Mouse (Mus musculus) layer of hippocampus, postnatal 25 days (tissue): ENCODE measurements around the gene Dscaml1. TPM values are rescaled to one million over a fixed set of nuclear protein-coding genes. Genes with fewer than 3 reads are reported as not detected.

ENCODE experiments used
- DNase-seq, 2 experiments: peaks; one replicate each; pipeline ENCODE4 v3.0.0; 2022; ENCODE audit warnings: mixed read lengths in 2 of 2, low spot score in 1 of 2; ENCODE audit errors: extremely low spot score in 1 of 2
- total RNA-seq, 2 experiments: library from RNA; stranded (reverse); gene quantifications; 2 replicates each; pipeline ENCODE4 v1.2.3; 2021

Gene Dscaml1
- total RNA-seq, 2 experiments from 2014 or later: 74.4 to 96.5 TPM

DNA sequence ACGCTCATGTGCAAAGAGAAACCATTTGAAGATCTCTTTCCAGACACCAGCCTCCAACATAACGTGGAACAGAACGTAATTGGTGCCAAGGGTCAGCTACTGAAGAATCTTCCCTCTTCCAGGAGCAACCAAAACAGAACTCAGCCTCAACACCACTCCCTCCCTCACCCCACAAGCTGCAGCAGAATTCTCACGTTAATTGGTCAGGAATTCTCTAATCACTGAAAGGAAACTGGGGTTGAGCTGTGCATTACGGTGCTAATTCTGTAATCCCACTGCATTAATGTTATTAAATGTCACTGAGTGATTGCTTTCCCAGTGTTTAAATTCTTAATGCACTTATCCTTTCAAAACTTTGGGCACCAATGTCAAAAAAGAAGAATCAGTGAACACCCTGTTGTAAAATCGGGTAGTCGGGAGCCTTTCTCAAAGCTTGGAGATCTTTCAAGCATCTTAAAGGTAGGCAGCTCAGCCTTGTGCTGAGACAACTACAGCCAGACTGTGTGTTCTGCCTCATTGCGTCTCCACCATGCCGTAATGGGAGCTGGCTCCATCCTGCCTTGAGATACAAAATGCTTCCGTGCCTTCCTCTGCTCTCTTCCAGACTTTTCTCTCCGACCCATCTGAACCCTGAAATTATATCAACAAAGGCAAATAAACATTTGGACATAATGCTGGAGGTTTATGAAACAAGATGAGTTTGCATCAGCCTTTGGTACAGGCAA, 184.1 kb downstream of the Dscaml1 start:
- DNase-seq: no peak

GRCm38 (mm10) chr9:45614616-45615015, 188.2 kb downstream of the Dscaml1 start:
- no peak for DNase-seq

DNA sequence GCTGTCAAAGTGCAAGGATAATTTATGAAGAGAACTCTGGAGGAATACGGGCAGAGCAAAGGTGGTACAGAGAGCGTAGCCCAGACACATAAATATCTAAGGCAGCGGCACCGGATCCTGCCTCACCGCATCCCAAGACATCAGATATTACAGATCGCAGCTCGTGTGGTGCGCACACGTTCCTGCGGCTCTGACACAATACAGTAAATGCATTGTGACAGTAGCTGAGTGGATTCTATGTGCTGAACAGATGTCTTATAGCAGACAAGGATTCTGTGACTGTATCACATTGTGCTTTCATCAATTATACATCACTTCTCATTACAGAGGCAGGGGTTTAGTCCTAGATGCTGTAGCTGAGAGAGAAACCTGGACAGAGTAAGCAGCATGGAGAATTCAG, 191.5 kb downstream of the Dscaml1 start:
- no peak for DNase-seq

- DNase-seq: no peak
Observed at GRCm38 (mm10) chr9:45618443-45618842, 192.0 kb downstream of the Dscaml1 start.

GRCm38 (mm10) chr9:45620049-45620448, 193.6 kb downstream of the Dscaml1 start:
- DNase-seq: no peak

GRCm38 (mm10) chr9:45620920-45621319, 194.5 kb downstream of the Dscaml1 start:
- no peak for DNase-seq

DNA sequence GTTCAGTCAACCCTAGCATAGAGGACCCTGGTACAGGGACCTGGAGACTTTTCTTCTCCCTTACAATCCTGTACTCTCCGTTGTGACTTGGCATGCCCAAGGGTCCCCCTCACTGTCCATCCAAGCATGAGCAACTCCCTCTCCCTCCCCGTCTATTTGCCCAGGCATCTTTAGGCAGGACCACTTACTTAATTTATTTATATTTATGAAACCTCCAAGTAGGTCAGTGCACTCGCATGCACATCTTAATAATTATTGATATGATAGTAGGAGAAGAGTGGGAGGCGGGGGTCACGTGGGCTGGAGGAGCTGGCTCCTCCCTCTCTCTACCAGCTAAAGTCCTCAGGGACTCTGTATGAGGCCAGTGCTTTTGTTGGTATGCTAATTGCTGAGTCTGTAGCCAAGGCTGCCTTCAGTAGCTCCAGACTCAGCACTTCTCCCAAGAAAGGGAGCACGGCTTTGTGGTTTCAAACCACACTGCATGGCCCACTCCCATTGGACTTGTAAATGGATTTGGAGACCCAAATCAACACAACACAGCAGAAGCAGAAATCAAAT, 199.5 kb downstream of the Dscaml1 start:
- no peak for DNase-seq

- no peak for DNase-seq
Observed at GRCm38 (mm10) chr9:45632520-45632919, 206.1 kb downstream of the Dscaml1 start.

- DNase-seq: no peak
Observed at GRCm38 (mm10) chr9:45633036-45633435, 206.6 kb downstream of the Dscaml1 start.

GRCm38 (mm10) chr9:45634978-45635377, 208.6 kb downstream of the Dscaml1 start:
- DNase-seq: no peak

DNA sequence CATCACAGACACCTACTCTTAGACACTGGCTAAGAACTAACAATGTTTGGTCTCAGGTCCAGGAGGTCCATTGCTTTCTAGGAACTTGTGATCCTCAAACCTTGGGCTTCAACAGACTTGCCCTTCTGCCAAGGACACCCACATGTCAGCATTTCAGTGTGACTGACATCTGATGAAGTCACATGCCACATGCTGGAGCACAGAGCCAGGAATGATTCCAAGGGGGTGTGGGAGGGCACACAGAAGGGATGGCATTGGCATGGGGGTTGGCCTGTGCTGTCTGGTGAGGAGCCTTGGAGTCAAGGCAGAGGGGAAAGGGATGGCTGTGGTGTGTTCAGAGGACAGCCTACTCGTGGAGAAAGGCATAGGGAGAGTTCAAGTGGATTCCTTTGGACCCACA, 210.9 kb downstream of the Dscaml1 start:
- no peak for DNase-seq

DNA sequence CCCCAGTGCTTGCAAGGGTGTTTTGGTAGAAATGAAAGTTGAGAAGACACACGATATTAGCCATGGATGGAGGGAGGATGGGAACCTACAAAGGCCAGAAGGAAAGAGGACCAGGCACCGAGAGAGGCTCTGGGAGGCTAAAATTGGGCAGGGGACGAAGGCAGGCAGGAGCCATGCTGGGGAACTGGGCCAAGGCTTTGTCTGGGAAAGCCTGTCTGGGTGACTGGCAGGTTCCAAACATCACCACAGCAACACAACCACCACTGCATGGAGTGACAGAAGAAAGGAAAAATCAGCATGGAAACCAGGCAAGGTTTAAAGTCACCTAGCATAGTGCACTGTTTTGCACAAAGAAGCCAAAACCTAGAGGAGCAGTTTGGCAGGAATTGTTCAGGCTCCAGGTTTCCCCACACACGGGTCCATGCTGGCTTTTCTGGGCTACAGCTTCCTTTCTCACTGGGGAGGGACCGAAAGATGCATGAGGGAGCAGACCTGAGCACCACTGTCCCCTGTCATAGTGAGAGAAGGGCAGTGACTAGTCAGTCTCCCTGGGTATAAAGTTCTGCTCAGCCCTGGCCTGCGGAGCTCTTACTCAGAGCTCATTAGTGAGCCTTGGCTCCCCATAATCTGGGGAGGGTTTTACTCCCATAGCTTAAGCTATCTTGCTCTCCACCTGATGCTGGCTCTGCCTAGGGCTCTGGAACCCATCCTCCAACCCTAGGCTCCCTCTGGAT, 211.9 kb downstream of the Dscaml1 start:
- DNase-seq: no peak

GRCm38 (mm10) chr9:45644833-45645388, 218.5 kb downstream of the Dscaml1 start:
- no peak for DNase-seq

- DNase-seq: no peak
Observed at GRCm38 (mm10) chr9:45645526-45645925, 219.1 kb downstream of the Dscaml1 start.

DNA sequence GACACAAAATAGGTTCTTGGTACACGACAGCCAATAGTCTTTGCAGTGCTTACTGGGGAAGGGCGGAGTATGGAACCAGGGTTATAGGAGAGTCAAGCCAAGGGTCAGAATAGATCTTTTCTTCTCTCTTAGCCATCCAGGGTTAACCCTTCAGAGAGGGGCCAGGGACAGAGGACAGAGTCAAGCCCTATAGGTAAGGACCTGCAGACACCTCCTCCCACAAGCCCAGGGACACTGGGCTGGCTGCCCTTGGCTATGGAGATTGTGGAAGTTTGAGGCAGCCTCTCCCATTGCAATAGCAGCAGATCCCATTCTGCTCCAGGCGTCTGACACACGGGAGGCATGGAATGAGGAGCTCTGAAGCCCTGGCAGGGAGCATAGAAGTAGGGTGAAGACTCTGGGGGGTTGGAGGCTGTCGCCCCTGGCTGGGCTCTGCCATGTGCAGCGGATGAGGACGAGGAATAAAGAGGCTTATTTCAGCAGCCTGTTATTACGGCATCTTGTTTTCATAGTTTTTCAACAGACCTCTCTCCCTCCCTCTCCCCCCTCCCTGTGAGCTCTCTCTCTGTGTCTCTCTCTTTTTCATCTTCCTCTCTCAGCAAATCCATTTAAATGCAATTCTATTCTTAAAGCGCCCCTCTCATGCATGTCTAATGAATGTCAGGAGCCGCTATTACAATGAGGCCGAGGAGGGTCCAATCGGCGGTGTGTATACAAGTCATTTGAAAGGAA, 224.8 kb downstream of the Dscaml1 start:
- no peak for DNase-seq

- DNase-seq: no peak
Observed at GRCm38 (mm10) chr9:45651810-45652177, 225.4 kb downstream of the Dscaml1 start.

DNA sequence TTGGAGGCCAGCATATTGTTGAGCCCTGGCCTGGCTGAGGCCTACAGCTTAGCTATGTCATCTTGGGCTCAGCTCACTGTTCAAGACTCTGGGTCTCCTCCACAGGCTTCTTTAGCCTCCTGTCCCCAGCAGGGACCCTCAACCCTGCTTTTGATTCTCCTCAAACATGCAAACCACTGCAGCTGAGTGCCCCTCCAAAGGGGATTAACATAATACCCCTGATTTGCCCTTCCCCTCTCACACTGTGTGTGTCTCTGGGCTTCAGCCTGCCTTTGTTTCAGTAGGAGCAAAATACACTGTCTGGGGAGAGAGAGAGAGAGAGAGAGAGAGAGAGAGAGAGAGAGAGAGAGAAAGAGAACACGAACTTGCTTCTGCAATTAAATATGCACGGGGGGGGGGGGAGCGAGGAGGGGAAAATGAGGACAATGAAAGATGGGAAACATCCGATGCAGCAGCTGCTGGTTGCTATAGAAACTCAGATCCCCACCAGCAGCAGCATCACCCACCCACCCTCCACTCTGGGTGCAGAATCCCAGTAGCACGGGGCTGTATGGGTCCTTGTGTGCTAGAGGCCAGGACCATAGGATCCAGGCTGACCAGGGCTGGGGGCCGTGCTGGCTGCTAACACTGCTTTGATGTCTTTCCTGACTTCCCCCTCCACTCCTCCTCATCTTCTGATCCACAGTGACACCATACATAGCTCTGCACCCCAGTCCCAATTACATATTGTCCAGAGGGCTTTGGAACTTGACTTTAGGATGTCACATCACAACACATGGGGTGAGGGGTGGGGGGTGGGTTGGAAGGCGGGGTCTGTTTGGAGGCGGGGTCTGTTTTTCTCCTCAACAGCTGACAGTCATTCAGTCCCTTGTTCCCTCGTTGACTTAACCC, 231.0 kb downstream of the Dscaml1 start:
- DNase-seq: no peak

DNA sequence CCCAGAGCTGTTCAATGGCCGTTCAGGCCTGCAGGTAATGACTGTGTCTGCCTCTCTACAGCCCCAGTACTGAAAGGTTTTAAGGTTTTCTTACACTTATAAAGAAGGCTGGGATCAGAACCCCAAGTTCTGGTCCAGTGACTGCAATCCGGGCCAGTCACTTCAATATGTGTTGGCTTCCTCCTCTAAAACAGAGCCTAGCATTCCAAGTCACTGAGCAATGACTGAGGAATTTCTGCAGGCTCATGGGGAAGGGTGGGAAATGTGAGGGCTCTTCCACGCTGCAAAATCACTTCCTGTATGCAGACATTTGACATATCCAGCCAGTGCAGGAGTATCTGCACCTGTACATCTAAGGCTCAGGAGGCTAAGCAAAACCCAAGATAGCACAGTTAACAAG, 233.8 kb downstream of the Dscaml1 start:
- DNase-seq: no peak

GRCm38 (mm10) chr9:45662471-45662870, 236.0 kb downstream of the Dscaml1 start:
- no peak for DNase-seq
